Mouse (Mus musculus) layer of hippocampus, adult 18-20 months (tissue): Measurements from ENCODE around the gene Nlrc4. TPM values are rescaled to one million over a fixed set of nuclear protein-coding genes. Genes with fewer than 3 reads are reported as not detected.

ENCODE experiments used
- total RNA-seq, 2 experiments: library from RNA; stranded (reverse); gene quantifications; 2 replicates each; pipeline ENCODE4 v1.2.3; 2021

Gene Nlrc4
- total RNA-seq, 2 experiments from 2014 or later: 0.07 to 0.08 TPM

Other genes with a start within 250 kb of the Nlrc4 start
- gene Memo1, start 163.6 kb downstream of the Nlrc4 start, total RNA-seq: 10 to 100 TPM; 40.5 to 44.0 TPM
- 10 to 100 TPM; 48.5 to 51.3 TPM for gene Dpy30, start 135.2 kb downstream of the Nlrc4 start, total RNA-seq
- gene Spast, start 120.2 kb downstream of the Nlrc4 start, total RNA-seq: 10 to 100 TPM; 53.6 to 55.6 TPM
- 10 to 100 TPM; 16.7 to 17.4 TPM for gene Slc30a6, start 63.5 kb downstream of the Nlrc4 start, total RNA-seq
- gene Yipf4, start 30.4 kb upstream of the Nlrc4 start, total RNA-seq: 10 to 100 TPM; 73.2 to 81.9 TPM
- gene Birc6, start 69.2 kb upstream of the Nlrc4 start, total RNA-seq: 100 to 1,000 TPM; 115 to 120 TPM